Mouse (Mus musculus) lung, postnatal 0 days (tissue): Measurements from ENCODE around the gene BC051019.

ENCODE experiments used
- CTCF ChIP-seq: IDR thresholded peaks from 2 replicates; pipeline ENCODE4 v1.5.1; 2016; ENCODE audit warnings: antibody characterized with exemption, mild to moderate bottlenecking
- EP300 ChIP-seq: IDR thresholded peaks from 2 replicates; pipeline ENCODE4 v1.6.1; 2016; ENCODE audit warnings: antibody characterized with exemption, mild to moderate bottlenecking, control low read depth

GRCm38 (mm10) chr7:109704461-109704860, 19.2 kb downstream of the BC051019 start:
- TF ChIP-seq CTCF = no peak
- no peak for TF ChIP-seq EP300
